Mouse (Mus musculus): ENCODE results near the gene Gdap2.

DNA sequence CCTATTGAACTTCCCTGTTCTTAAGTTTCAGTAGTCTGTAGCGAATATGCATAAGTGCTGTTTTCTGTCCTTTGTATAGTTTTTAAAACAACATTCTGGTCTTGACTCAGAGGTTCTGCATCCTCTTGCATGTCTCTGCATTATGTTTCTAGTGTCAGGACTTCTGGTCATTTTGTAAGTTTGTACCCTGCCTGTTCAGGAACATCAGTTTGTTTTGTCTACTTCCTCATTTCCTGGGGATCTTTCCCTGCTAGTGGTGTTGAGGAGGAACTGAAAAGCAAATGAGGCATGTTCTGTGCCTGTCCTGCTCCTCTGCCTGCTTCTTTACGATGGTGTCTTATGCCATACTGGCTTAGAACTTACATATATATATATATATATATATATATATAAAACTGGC, 13.8 kb downstream of the Gdap2 start:
- no peak for TF ChIP-seq POLR2A (IDR thresholded peaks at IDR 0.05; ENCODE audit: extremely low read depth, insufficient read depth, low read length)
- TF ChIP-seq CTCF (IDR thresholded peaks at IDR 0.05; ENCODE audit: low read depth, low read length) = no peak

Data from liver, adult 2 months (tissue).